Mouse (Mus musculus): Measurements from ENCODE around the gene Fabp3.

Gene Fabp3

DNA sequence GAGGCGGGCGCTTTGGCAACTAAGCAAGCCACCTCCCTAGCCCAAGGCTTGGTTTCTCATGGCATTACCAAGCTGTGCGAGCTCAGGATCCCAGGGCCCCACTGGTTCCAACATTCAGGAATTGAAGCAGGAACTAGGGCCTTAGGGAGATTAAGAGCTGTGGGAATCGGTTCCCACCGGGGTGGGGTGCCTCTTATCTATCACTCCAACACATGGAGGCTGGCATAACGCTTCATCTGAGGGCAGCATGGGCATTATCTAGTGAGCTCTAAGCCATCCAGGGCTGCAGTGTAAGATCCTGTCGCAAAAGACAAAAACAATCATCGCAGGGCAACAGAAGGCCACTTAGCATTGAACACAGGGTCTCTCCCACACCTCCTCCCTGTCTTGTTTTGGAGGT lies 13.9 kb upstream of the Fabp3 start:
- DNase-seq (ENCODE audit: low read depth, low spot score) = no peak

DNA sequence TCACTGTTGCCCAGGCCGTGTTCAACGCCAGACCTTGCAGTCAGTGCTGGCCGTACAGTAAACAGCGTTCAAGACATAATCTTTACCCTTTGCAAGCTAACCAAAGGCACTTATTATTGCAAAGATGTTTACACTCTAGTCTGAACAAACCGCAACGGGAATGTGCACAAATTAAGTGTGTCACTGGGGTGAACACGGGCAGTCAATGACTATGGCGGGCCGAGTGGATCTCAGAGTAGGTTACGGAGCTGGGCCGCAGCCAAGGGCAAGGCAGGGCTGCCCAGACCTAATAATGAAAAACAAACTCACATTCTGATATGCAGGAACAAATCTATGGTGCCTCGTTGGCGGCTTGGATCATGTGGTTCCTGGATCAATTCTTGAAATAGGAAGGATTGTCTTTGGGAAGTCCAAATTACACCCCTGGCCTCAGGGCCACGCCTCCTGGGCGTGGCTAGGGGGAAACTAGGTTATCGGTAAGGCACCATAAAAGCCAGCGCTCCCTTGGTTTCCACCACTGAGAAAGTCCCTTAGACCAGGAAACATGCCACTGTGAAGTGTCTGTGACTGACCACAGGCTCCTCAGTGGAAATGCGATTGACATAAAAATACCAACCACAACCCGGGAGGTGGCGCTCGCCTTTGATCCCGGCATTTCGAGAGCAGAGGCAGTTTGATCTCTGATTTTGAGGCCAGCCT lies 13.2 kb upstream of the Fabp3 start:
- peak; percentile 52 for DNase-seq (ENCODE audit: low read depth, low spot score)

DNA sequence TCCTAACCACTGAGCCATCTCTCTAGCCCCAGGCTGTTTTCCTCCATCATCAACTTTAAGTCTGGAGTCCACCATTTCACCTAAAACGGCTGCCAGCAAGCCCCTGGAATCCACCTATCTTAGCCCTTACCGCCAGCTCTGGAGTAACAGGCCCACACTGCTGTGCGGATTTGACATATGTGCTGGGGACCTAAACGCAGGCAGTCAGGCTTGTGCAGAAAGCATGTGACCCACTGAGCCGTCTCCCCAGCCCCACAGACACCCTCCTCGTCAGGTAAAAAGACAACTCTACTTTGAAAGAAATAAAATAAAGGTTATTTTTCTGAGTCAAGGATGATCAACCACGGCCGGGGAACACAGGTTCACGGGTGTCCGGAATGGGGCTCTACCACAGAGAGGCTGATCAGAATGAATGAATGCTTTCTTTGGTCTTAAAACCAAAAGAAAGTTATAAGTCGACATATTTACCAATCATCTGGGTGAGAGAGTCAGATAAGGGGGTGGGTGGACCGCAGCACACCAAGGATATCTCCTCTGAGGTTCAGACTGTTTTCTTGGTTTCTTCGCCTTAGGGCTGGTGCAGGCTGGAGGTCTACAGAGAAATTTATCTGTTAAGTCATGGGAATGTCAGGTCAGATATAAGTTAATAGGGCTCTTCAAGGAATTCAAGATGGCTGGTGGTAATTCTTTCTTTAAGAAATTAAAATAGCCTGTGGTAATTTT lies 12.0 kb upstream of the Fabp3 start:
- DNase-seq (ENCODE audit: low read depth, low spot score) = no peak

DNA sequence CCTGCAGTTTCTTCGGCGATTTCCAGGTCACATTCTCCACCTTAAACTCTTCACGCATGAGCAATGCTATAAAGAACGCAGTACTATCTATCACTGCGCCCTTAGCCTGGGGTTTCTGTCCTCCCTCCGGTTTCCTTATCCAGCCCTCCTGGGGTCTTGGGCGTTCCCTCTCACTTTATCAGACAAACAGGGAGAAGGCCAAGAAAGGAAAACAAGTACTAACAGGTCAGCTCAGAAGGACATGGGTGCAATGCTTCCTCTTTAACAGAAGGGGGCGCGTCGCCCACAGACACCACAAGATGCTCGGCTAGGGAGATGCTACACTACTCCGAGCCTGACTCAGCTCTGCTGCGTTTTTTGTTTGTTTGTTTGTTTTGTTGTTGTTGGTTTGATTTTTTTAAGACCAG lies 11.3 kb upstream of the Fabp3 start:
- DNase-seq (ENCODE audit: low read depth, low spot score) = peak; percentile 88

DNA sequence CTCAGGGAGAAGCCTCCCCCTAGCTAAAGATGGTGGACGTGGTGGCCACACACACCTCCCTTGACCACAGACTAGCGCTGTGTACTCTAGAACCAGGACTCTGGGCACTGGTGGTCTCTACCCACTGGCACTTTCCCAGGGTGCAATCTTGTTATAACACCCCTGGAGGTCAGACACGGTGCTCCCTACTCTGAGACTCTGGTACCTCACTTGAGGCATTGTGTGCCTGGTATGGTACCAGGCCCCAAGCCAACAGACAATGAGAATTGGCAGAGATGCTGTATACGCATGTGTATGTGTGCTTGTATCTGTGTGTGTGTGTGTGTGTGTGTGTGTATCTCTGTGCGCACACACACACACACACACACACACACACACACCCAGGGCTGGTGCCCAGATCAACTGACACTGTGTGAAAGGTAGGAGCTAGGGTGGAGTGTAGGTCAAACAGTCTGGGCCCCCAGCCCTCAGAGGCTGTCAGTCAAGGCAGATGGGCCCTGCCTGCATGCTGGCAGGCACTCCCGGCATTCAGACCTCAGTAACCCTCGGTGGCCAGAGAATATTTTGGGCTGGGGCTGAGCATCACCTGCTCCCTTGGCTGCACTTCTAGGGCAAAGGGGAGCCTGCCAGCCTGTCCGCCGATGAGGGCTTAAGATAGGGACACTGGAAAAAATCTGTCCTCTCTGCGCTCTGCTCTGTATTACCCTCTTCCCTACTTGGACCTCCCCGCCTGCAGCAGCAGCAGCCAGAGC lies 9.3 kb upstream of the Fabp3 start:
- DNase-seq (ENCODE audit: low read depth, low spot score) = no peak

DNA sequence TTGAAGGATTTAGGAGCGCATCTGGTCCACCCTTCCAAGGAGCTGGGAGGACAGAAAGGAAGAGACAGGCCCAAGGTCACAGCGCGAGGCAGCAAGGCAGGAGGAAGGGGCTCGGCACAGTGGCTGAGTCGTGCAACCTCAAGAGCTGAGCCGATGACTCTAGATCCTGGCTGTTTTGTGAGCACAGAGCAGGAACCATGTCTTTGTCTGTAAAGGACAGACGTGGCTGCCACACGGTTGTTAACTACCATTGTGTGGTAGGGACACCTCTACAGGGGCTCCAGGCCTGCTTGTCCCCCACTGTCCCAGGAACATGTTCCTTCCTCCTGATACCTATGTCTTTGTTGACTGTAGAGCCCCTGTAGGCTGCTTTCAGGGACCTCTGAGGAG lies 8.8 kb upstream of the Fabp3 start:
- no peak for DNase-seq (ENCODE audit: low read depth, low spot score)

DNA sequence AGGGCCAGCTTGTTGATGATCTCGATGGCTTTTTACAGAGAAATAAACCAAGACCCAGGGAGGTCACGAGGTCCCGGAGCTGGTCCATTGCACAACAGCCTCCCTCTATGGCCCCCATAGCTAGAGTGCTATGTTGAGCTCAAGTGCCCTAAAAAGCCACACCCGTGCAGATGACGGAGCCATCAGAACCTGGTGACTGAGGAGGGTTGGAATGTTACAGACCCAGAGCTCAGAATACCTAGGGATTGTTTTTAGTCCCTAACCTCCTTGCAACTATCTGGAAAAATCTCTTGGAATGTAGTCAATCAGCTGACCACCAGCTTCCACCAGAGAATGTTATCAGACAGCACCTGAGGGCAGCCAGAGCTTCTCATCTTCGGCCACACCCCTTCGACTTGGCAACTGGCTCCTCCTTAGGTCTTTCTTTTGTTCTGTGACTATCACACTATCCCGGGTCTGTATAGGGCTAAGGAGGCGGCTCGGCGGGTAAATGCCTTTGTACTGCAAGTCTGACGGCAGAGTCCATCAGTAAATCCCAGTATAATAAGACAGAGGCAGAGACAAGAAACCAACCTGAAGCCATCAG lies 6.0 kb upstream of the Fabp3 start:
- DNase-seq (ENCODE audit: low read depth, low spot score) = peak; percentile 85

DNA sequence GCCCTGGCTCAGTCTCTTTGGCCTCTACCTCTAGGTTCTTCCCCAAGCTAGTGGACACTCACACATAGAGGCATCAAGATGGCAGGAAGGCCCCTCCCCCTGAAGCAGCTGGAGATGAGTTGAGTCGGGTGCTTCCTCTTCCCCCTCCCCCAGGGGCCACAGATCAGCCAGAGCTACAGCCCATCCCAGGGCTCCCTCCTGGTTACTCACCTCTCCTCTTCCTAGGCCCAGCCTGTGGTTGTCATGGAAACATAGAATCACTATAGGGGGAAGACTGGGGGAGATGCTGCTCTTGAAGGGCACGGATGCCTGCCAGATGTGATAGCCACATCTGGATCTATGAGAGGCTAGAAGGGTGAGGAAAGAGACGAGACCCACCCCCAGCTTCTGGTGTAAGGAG lies 3.6 kb upstream of the Fabp3 start:
- peak; percentile 85 for DNase-seq (ENCODE audit: low read depth, low spot score)

DNA sequence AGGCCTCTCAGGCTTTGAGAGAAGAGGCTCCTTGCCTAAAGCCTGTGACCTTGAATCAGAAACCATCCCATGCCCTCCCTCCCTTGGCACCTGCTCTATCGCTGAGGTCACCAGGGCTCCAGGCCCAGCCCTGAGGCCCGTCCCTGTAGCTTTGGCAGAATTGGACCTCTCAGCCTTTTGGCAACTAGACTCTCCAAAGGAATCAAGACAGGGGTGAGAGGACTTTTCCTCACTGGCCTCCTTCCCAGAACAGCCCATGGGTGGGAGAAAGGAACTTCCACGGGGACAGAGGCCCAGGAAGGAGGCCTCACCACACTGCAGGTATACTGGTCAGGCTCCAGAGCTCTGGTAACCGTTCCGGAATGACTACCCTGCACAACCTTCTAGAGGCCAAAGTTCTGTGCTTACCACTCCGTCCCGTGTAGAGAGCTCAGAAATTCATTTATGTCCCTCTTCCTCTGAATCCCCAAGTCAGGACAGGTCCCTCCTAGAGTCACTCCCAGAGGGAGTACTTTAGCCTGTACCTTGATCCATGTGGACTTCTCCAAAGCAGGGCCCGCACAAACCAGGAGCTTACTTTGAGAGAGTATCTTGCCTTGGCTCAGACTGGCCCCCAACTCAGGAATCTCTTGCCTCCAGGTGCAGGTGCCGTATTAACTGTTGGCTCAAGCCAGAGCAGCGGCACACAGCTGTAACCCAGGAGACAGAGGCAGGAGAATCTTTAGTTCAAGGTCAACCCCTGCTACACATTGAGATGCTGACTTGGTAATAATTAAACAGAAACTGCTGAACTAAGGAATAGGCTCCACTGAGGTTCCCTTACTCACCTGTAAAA lies 1.4 kb upstream of the Fabp3 start:
- peak; percentile 78 for DNase-seq (ENCODE audit: low read depth, low spot score)

DNA sequence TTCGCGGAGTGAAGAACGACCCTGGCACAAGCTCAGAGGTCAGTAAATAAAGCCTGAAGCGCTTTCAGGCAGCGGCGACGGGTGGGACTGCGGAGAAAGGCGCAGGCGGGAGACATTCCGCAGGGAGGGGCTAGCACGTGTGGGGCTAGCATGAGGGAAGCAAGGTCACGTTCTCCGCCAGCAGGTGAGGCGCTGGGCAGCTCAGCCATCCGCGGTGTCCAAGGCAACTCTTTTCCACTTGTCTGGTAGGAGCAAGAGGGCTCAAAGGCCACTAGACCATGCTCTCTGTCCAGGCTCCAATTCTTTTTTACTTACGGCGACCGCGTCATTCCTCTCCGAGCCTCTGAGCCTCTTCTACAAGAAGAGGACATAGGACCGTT lies 554 bp upstream of the Fabp3 start:
- peak; percentile 91 for DNase-seq (ENCODE audit: low read depth, low spot score)

DNA sequence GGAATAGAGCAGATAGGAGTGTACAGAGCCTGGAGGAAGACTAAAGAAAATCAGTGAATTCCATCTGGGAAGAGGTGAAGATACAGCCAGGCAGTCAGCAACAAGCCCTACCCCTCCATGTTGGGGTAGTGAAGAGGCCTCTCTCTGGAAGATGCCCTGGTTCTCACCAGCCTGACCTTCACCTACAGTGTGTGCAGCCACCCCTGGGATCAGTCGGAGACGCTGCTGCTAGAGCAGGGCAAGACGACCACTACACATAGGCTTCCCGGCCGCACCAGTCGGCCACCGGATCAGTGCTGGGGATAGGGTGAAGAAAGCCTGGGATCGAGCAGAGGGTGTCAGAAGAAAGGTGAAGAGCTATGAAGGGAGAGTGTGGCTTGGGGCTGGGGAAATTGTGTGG lies 859 bp downstream of the Fabp3 start:
- no peak for DNase-seq (ENCODE audit: low read depth, low spot score)

DNA sequence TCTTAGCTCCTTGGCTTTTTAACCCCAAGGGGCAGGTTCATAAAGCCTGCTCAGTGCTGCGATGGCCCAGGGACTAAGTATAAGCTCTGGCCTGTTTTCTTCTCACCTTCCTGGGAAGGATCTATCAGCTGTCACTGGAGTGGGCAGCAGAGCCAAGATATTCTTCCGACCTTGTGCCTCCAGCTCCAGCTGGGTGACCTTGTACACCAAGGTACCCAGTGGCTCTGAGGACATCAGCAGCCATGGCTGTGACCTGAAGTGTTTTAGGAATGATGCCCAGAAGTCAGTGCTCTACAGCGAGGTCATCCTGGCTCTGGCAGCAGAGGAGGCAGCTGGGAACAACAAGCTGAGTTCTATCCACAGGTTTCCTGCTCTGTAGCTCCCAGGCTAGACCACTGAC lies 4.1 kb downstream of the Fabp3 start:
- no peak for DNase-seq (ENCODE audit: low read depth, low spot score)

DNA sequence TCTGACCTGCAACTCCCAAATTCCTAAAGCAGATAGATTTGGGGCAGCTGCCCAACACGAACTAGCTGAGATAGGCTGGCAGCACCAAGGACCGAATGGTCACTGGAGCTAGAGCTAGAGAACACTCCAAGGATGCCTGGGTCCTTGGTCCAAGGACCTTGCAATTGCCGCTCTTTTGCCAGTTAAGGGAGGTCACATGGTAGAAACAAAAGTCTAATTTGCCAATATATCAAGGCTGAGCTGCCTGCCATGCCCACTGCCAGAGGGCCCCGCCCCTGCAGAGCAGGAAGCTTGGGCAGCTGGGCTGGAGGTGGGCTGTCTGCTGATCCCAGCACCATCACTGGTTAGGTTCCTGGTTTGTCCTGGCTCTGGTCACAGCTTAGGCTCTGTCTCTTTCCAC lies 5.2 kb downstream of the Fabp3 start:
- no peak for DNase-seq (ENCODE audit: low read depth, low spot score)

DNA sequence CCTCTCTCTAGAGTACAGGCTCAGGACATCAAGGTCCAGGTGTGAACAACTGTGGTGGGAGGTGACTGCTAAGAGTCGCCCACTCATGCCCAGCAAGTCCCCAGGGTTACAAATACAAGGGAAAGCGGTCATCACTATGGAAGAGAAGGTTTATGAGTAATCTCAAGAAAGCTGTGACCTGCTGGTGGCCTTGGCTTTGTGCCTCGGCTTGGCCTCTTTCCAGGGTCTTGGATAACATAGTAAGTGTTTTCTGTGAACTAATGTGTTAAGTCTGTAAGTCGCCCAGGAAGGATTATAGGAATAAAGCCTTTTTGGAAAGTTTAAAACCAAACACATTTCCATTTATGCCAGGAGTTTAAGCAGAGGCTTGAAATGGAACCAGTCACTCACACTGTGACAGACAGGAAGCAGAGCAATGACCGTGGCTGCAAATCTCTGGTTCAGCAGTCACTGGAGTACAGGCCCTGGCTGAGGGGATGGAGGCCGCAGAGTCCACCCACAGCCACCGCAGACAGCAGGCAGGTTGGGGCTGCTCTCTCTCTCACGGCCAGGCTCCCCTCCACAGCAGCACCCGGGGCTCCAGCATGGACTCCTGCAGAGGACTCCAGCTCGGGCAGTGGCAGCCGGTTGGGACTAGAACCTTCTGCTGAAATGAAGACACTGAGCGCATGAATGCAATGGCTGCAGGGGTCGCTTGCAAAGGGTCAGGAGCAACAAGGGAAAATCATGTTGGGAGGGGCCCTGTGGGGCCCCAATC lies 7.6 kb downstream of the Fabp3 start:
- no peak for DNase-seq (ENCODE audit: low read depth, low spot score)

DNA sequence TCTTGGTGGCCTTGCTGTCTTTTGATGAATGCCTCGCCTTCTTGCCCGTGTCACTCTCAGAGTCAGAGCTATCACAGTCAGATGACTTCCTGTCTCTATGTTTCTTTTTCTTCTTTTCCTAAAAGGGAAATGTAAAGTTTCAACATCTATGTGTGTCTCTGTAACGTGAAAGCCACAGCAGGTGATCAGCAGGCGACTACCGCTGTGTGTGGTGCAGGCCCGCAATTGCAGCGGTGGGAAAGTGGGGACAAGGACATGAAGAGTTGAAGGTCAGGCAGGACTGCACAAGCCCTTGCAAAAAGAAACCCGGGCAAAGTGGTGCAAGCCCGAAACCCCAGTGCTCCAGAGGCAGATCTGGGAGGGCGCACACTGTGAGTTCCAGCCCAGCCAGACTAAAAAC lies 8.3 kb downstream of the Fabp3 start:
- DNase-seq (ENCODE audit: low read depth, low spot score) = peak; percentile 51

DNA sequence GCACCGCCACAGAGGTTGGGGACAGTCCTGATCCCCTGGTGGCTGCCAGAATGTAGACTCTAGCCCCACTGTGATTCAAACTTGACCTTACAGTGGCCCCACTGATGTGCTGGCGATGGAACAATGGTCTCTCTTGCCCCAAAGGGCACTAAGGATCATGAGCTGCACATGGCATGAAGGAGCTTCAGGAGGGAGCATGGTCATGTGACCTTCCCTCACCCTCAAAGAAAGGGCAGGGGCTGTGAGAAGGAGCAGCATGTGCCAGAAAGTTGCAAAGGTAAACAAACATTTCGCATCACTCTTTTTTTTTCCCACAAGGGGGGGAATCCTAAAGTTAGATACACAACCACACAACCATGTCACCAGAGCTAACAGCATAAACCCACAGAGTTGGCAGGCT lies 9.7 kb downstream of the Fabp3 start:
- no peak for DNase-seq (ENCODE audit: low read depth, low spot score)

DNA sequence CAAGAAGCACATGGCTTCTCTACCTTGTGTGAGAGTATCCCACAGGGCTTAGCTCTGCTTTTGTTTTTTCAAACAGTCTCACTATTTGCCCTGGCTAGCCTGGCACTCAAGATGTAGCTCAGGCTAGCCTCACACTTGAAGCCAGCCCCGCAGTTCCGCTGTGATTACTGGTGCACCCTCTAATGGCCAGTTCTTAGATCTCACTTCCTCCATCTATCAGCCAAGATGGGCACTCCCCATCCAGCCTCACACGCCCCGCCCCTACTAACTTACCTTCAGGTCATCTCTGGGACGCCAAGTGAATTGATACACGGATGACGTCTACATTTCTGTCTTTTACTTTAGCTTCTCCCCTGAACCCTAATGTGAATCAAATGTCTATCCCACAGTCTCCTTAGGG lies 11.2 kb downstream of the Fabp3 start:
- peak; percentile 59 for DNase-seq (ENCODE audit: low read depth, low spot score)

DNA sequence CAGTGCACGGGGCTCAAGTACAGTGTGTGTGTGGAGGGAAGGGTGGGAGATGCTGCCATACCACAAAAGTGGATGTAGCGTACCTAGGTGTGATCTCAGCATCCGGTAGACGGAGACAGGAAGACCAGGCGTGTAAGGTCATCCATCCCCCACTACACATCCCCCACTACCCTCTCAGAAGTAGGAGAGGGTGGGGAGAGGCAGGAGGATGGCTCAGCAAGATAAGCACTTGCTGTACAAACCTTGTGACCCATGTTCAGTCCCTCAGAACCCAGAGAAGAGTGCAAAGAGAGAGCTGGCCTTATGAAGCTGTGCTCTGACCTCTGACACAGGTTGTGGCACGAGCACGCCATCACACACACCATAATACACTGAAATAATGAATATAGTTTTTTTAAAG lies 13.2 kb downstream of the Fabp3 start:
- no peak for DNase-seq (ENCODE audit: low read depth, low spot score)

DNA sequence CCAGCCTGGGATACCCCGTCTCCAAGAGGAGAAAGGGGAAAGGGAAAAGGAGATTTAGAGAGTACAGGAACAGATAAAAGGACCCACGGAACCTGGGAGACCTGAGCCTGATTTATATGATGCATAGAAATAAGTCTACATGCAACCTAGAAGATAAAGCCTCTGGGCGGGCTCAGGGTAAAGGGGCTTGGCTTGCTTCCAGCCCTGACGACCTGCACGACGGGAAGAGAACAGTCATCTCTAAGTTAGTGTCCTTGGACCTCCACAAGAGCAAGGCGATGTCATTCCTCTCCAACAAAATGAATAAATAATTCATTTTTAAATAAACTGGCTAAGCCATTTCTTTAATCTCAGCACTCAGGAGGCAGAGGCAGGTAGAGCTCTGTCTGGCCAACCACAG lies 14.2 kb downstream of the Fabp3 start:
- no peak for DNase-seq (ENCODE audit: low read depth, low spot score)

DNA sequence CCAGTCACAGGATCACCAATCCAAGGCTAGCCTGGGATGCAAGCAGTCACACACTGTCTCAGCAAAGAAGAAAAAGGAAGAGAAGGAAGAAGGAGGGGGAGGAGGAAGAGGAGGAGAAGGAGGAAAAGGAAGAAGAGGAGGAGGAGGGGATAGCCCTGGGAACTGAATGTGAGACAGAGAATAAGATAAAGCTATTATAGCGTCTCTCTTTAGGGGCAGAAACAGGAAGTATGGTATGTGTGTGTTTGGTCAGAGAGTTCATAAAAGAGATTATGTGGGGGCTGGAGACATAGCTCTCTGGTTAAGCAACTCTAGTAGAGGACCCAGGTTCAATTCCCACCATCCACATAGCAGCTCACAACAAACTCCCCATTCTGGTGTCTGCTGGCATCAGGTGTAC lies 14.8 kb downstream of the Fabp3 start:
- DNase-seq (ENCODE audit: low read depth, low spot score) = no peak

DNA sequence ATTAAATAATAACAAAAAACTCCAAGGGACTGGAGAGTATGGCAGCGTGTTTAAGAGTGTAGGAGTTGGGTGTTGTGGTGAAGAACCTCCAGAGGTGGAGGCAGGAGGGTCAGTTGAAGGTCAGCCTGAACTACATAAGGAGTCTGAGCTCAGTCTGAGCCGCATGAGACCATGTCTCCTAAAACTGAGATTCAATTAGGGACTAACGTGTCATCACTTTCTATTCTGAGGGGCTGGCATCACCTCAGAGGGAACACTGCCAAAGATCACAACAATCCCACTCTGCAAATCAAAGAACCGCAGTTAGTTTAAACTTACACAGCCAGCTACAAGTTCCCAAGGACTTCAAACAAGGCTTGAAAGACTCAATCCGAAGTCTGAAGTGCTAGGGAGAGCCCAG lies 15.2 kb downstream of the Fabp3 start:
- DNase-seq (ENCODE audit: low read depth, low spot score) = no peak
